ENCODE assay signal across 18 mouse cellular contexts in genomic region chr19:57013271-57013677, GRCm38 (mm10). TPM values are rescaled to one million over a fixed set of nuclear protein-coding genes. Genes with fewer than 3 reads are reported as not detected.
A peak's percentile ranks its signal among the peaks of the same experiment; 100 is the strongest.
DNase-seq lines count a peak whose midpoint lies in the region; ATAC-seq lines count a peak whose summit lies in the region.
"Had no signal": no experiment of that assay in that cellular context is flagged by ENCODE, and none has a peak within 500 bp of the region (broad histone marks: within the 10 kb centered on the region; RNA-seq: fewer than 3 reads in every experiment).

No protein-coding gene starts in this region.

- H3K4me1 ChIP-seq in kidney, embryonic 16.5 days (ENCODE audit: insufficient read depth, low read length): peaks cover 30% of the 10 kb centered on the region
- H3K4me1 ChIP-seq in forebrain, embryonic 12.5 days: peaks cover 20% of the 10 kb centered on the region
- H3K4me1 ChIP-seq: liver, embryonic 15.5 days had no signal

- intact Hi-C loops in left cerebral cortex, postnatal 10 days (cut with DNase I): no loop called here

- H3K4me3 ChIP-seq in kidney, embryonic 16.5 days (ENCODE audit: low read length): no peak overlapping the region
- no peak overlapping the region for H3K4me3 ChIP-seq in forebrain, embryonic 12.5 days (replicated peaks)
- H3K4me3 ChIP-seq: embryonic facial prominence, embryonic 15.5 days; heart, embryonic 10.5 days; intestine, embryonic 15.5 days; liver, embryonic 15.5 days; midbrain, embryonic 13.5 days had no signal

- peak; percentile 72 for ATAC-seq in kidney, embryonic 16.5 days (ENCODE audit: low FRiP score, low TSS enrichment)
- no peak for ATAC-seq in forebrain, embryonic 12.5 days (ENCODE audit: low FRiP score)
- ATAC-seq: forebrain, embryonic 14.5 days; intestine, embryonic 15.5 days; midbrain, embryonic 13.5 days had no signal

- DNase-seq in 3134 (ENCODE audit: extremely low read depth, insufficient read length, low spot score) (peak; percentile 71), A20 (ENCODE audit: low read depth, low spot score) (peak; percentile 69)
- DNase-seq in adrenal gland, postnatal 36 days: peak; percentile 63
- no peak for DNase-seq in left cerebral cortex, postnatal 10 days (ENCODE audit: extremely low spot score in 1 of 2, low spot score in 2 of 2)
- no peak for DNase-seq in layer of hippocampus, postnatal 36 days
- DNase-seq in urinary bladder, postnatal 25 days (ENCODE audit: low spot score): no peak
- DNase-seq: cerebellum, postnatal 25 days; heart, postnatal 4 days; thymus, postnatal 25 days had no signal

- H3K36me3 ChIP-seq in kidney, embryonic 16.5 days (ENCODE audit: insufficient read depth, low read length): no peaks in the 10 kb centered on the region
- H3K36me3 ChIP-seq in forebrain, embryonic 12.5 days (replicated peaks): no peaks in the 10 kb centered on the region
- H3K36me3 ChIP-seq: embryonic facial prominence, embryonic 15.5 days; heart, embryonic 10.5 days; intestine, embryonic 15.5 days; liver, embryonic 15.5 days; midbrain, embryonic 13.5 days had no signal

- H3K27ac ChIP-seq in kidney, embryonic 16.5 days (ENCODE audit: low read length): no peak overlapping the region
- H3K27ac ChIP-seq in forebrain, embryonic 12.5 days: no peak overlapping the region
- H3K27ac ChIP-seq: embryonic facial prominence, embryonic 15.5 days; heart, embryonic 10.5 days; intestine, embryonic 15.5 days; liver, embryonic 15.5 days; macrophage; midbrain, embryonic 13.5 days had no signal

- no peak overlapping the region for H3K9ac ChIP-seq in kidney, embryonic 16.5 days (replicated peaks; ENCODE audit: low read length)
- no peak overlapping the region for H3K9ac ChIP-seq in forebrain, embryonic 12.5 days
- H3K9ac ChIP-seq: embryonic facial prominence, embryonic 15.5 days; intestine, embryonic 15.5 days; liver, embryonic 15.5 days; midbrain, embryonic 13.5 days had no signal

- H3K4me2 ChIP-seq in kidney, embryonic 16.5 days (replicated peaks; ENCODE audit: low read depth, low read length): no peak overlapping the region
- no peak overlapping the region for H3K4me2 ChIP-seq in forebrain, embryonic 12.5 days
- H3K4me2 ChIP-seq: embryonic facial prominence, embryonic 15.5 days; intestine, embryonic 15.5 days; liver, embryonic 15.5 days; midbrain, embryonic 13.5 days had no signal

- no peaks in the 10 kb centered on the region for H3K27me3 ChIP-seq in kidney, embryonic 16.5 days (ENCODE audit: insufficient read depth, low read length)
- H3K27me3 ChIP-seq in forebrain, embryonic 12.5 days: peaks cover 22% of the 10 kb centered on the region
- H3K27me3 ChIP-seq: embryonic facial prominence, embryonic 15.5 days; intestine, embryonic 15.5 days had no signal

- H3K9me3 ChIP-seq in kidney, embryonic 16.5 days (ENCODE audit: low read length): no peaks in the 10 kb centered on the region
- H3K9me3 ChIP-seq in forebrain, embryonic 12.5 days: no peaks in the 10 kb centered on the region
- H3K9me3 ChIP-seq: embryonic facial prominence, embryonic 15.5 days; heart, embryonic 10.5 days; intestine, embryonic 15.5 days; liver, embryonic 15.5 days; midbrain, embryonic 13.5 days had no signal

- WGBS in kidney, embryonic 16.5 days: 36% methylated on average over 6 of the region's 6 CpGs
- WGBS in forebrain, embryonic 12.5 days: 57% methylated on average over 6 of the region's 6 CpGs

RNA-seq across cellular contexts. Expression of gene Afap1l2, which starts 5.2 kb away (rescaled TPM):
- 10 to 100 TPM; 12.2 to 27.4 TPM for total RNA-seq in adrenal gland, postnatal 36 days (2021)
- polyA plus RNA-seq in kidney, embryonic 16.5 days (2015; fragmentation: Nextera tagmentation; extraction: Ambion mirVana): 22.0 and 22.3 TPM in 2 replicates
- polyA plus RNA-seq in forebrain, embryonic 12.5 days (2016; fragmentation: Nextera tagmentation; extraction: Ambion mirVana): 2.7 and 3.2 TPM in 2 replicates
- 10 to 100 TPM; 13.2 to 14.5 TPM for total RNA-seq in left cerebral cortex, postnatal 10 days (2021)
- 10 to 100 TPM; 11.5 to 14.7 TPM for total RNA-seq in layer of hippocampus, postnatal 36 days (2021)
- polyA plus RNA-seq: macrophage had no signal

Comparison
In these comparisons a context has a peak if more than half of its experiments do, and no peak if none do; other contexts are left out.
1. DNase-seq: peak in 3134 (single experiment), A20 (single experiment) and adrenal gland, postnatal 36 days (2 of 2); none in left cerebral cortex, postnatal 10 days (0 of 2), layer of hippocampus, postnatal 36 days (0 of 2) and urinary bladder, postnatal 25 days (single experiment).